Mouse (Mus musculus) liver, embryonic 13.5 days (tissue): Measurements from ENCODE around the gene Olfr354. TPM values are rescaled to one million over a fixed set of nuclear protein-coding genes. Genes with fewer than 3 reads are reported as not detected.

Experiments
- ATAC-seq: fragments of 200-750 bp; cut with Nextera tagmentation; 2 replicates; pipeline ENCODE4 v1.8.0; 2017; ENCODE audit warnings: low read depth, mild to moderate bottlenecking, moderate number of reproducible peaks, moderate library complexity
- DNase-seq: peaks from one replicate; pipeline ENCODE4 v3.0.0; 2022
- H3K27ac ChIP-seq: fragments of 300-500 bp; sonication (generic); 2 replicates; pipeline ENCODE4 v1.5.1; 2015; ENCODE audit warnings: moderate library complexity, mild to moderate bottlenecking, inconsistent platforms
- H3K27me3 ChIP-seq: fragments of 300-500 bp; sonication (generic); 2 replicates; pipeline ENCODE4 v1.6.1; 2015; ENCODE audit warnings: mild to moderate bottlenecking, inconsistent platforms
- H3K36me3 ChIP-seq: fragments of 300-500 bp; sonication (generic); 2 replicates; pipeline ENCODE4 v1.6.1; 2015; ENCODE audit warnings: mild to moderate bottlenecking, inconsistent platforms
- H3K4me1 ChIP-seq: fragments of 300-500 bp; sonication (generic); replicated peaks from 2 replicates; pipeline ENCODE4 v1.6.1; 2015; ENCODE audit warnings: inconsistent platforms
- H3K4me2 ChIP-seq: fragments of 300-500 bp; sonication (generic); 2 replicates; pipeline ENCODE4 v1.6.1; 2015; ENCODE audit warnings: inconsistent platforms, mild to moderate bottlenecking, moderate library complexity
- H3K4me3 ChIP-seq: fragments of 300-500 bp; sonication (generic); replicated peaks from 2 replicates; pipeline ENCODE4 v1.5.1; 2015; ENCODE audit warnings: mild to moderate bottlenecking, inconsistent platforms
- H3K9ac ChIP-seq: fragments of 300-500 bp; sonication (generic); 2 replicates; pipeline ENCODE4 v1.6.1; 2015; ENCODE audit warnings: mild to moderate bottlenecking, inconsistent platforms
- H3K9me3 ChIP-seq: fragments of 300-500 bp; sonication (generic); replicated peaks from 2 replicates; pipeline ENCODE4 v1.6.1; 2016; ENCODE audit warnings: inconsistent platforms
- WGBS: fragments of 180-500 bp; shearing (Covaris S2); methylation state at CpG from one replicate; pipeline ENCODE4 v1.1.7; 2015; ENCODE audit not compliant: insufficient replicate concordance; 5-methylcytosine and 5-hydroxymethylcytosine counted together
- polyA plus RNA-seq: library from polyadenylated mRNA; unstranded; fragments of >200 nt; fragmentation: Nextera tagmentation; extraction: Ambion mirVana; gene quantifications from 2 replicates; pipeline ENCODE4 v1.2.1, GENCODE M21; 2015

The Olfr354 gene
- polyA plus RNA-seq = not detected in 2 replicates

GRCm38 (mm10) chr2:36905380-36905779 lies at the start of gene Olfr354:
Olfr354 (plus strand) TSS chr2:36905680.
- ATAC-seq = no peak
- no peaks in the 10 kb centered on the region for H3K4me1 ChIP-seq

GRCm38 (mm10) chr2:36862560-36862959 lies 42.9 kb upstream of the Olfr354 start, which contains the start of gene Olfr351:
Olfr351 (minus strand) TSS chr2:36862660.
- DNase-seq (no peak), ATAC-seq (no peak)
- Histone ChIP-seq H3K27ac (no peak within 1 kb of the TSS), H3K27me3 (no peaks in the 10 kb centered on the region), H3K9me3 (no peaks in the 10 kb centered on the region), H3K9ac (no peak within 1 kb of the TSS), H3K4me3 (no peak within 1 kb of the TSS), H3K36me3 (no peaks in the 10 kb centered on the region), H3K4me1 (no peaks in the 10 kb centered on the region), H3K4me2 (no peak within 1 kb of the TSS)
- WGBS = 48% methylated on average over 1 of the region's 1 CpGs

More at GRCm38 (mm10) chr2:36905380-36905779, at the start of gene Olfr354:
- no peak for DNase-seq
- H3K27ac ChIP-seq = no peak within 1 kb of the TSS
- no peaks in the 10 kb centered on the region for H3K27me3 ChIP-seq
- no peak within 1 kb of the TSS for H3K4me3 ChIP-seq
- no peak within 1 kb of the TSS for H3K9ac ChIP-seq
- H3K4me2 ChIP-seq = no peak within 1 kb of the TSS
- H3K9me3 ChIP-seq = peaks cover 2% of the 10 kb centered on the region; the same call in 1 of the 2 replicates
- H3K36me3 ChIP-seq = no peaks in the 10 kb centered on the region

- Histone ChIP-seq H3K9ac (no peak within 1 kb of the TSS), H3K4me1 (no peaks in the 10 kb centered on the region), H3K36me3 (no peaks in the 10 kb centered on the region), H3K4me3 (no peak within 1 kb of the TSS), H3K27ac (no peak within 1 kb of the TSS), H3K9me3 (no peaks in the 10 kb centered on the region), H3K4me2 (no peak within 1 kb of the TSS), H3K27me3 (no peaks in the 10 kb centered on the region)
- no peak for DNase-seq
- no peak for ATAC-seq
- WGBS = 50% methylated on average over 1 of the region's 1 CpGs
Observed at GRCm38 (mm10) chr2:36868160-36868559, 37.3 kb upstream of the Olfr354 start, which contains the start of gene Olfr352. Olfr352 (plus strand) TSS chr2:36868460.

GRCm38 (mm10) chr2:36892836-36893235 lies 12.6 kb upstream of the Olfr354 start, which contains the start of gene Olfr353:
Olfr353 (minus strand) TSS chr2:36892936.
- DNase-seq (no peak), ATAC-seq (no peak)
- Histone ChIP-seq H3K9me3 (no peaks in the 10 kb centered on the region), H3K9ac (no peak within 1 kb of the TSS), H3K4me1 (no peaks in the 10 kb centered on the region), H3K36me3 (no peaks in the 10 kb centered on the region), H3K27me3 (no peaks in the 10 kb centered on the region), H3K4me2 (no peak within 1 kb of the TSS), H3K27ac (no peak within 1 kb of the TSS), H3K4me3 (no peak within 1 kb of the TSS)

- no peak overlapping the region for H3K4me3 ChIP-seq
- H3K9ac ChIP-seq = no peak overlapping the region
- no peak overlapping the region for H3K4me2 ChIP-seq
- no peaks in the 10 kb centered on the region for H3K27me3 ChIP-seq
- no peak overlapping the region for H3K27ac ChIP-seq
- no peaks in the 10 kb centered on the region for H3K36me3 ChIP-seq
- DNase-seq = no peak
- no peak for ATAC-seq
- no peaks in the 10 kb centered on the region; the same call in 1 of the 2 replicates for H3K9me3 ChIP-seq
- no peaks in the 10 kb centered on the region for H3K4me1 ChIP-seq
Observed at GRCm38 (mm10) chr2:36897114-36897513, 8.4 kb upstream of the Olfr354 start.

- H3K9me3 ChIP-seq = no peaks in the 10 kb centered on the region
- no peak within 1 kb of the TSS for H3K4me3 ChIP-seq
- H3K4me1 ChIP-seq = no peaks in the 10 kb centered on the region
- H3K4me2 ChIP-seq = no peak within 1 kb of the TSS
- no peaks in the 10 kb centered on the region for H3K27me3 ChIP-seq
- no peaks in the 10 kb centered on the region for H3K36me3 ChIP-seq
- no peak within 1 kb of the TSS for H3K27ac ChIP-seq
- H3K9ac ChIP-seq = no peak within 1 kb of the TSS
- DNase-seq (no peak), ATAC-seq (no peak)
Observed at GRCm38 (mm10) chr2:36928797-36929196, 23.3 kb downstream of the Olfr354 start, which contains the start of gene Olfr355. Olfr355 (minus strand) TSS chr2:36928897.

GRCm38 (mm10) chr2:36936821-36937220 lies 31.3 kb downstream of the Olfr354 start, which contains the start of gene Olfr356:
Olfr356 (plus strand) TSS chr2:36937121.
- H3K36me3 ChIP-seq = no peaks in the 10 kb centered on the region
- no peaks in the 10 kb centered on the region for H3K27me3 ChIP-seq
- H3K4me3 ChIP-seq = no peak within 1 kb of the TSS
- H3K9me3 ChIP-seq = 0 out of 2 replicates have a peak, but pooled peaks cover 3% of the 10 kb centered on the region
- H3K4me1 ChIP-seq = no peaks in the 10 kb centered on the region
- no peak within 1 kb of the TSS for H3K27ac ChIP-seq
- DNase-seq (no peak), ATAC-seq (no peak)
- WGBS = 58% methylated on average over 2 of the region's 2 CpGs
- no peak within 1 kb of the TSS for H3K4me2 ChIP-seq
- no peak within 1 kb of the TSS for H3K9ac ChIP-seq

Other genes with a start within 250 kb of the Olfr354 start
- gene Olfr346, start 219.9 kb upstream of the Olfr354 start, polyA plus RNA-seq = not detected in 2 replicates
- gene Olfr347, start 173.8 kb upstream of the Olfr354 start, polyA plus RNA-seq = not detected in 2 replicates
- gene Olfr348, start 121.4 kb upstream of the Olfr354 start, polyA plus RNA-seq = not detected in 2 replicates
- not detected in 2 replicates for gene Olfr50, start 115.1 kb upstream of the Olfr354 start, polyA plus RNA-seq
- not detected in 2 replicates for gene Olfr3, start 88.6 kb upstream of the Olfr354 start, polyA plus RNA-seq
- not detected in 2 replicates for gene Olfr350, start 59.4 kb upstream of the Olfr354 start, polyA plus RNA-seq
- gene Olfr351, start 43.0 kb upstream of the Olfr354 start, polyA plus RNA-seq = not detected in 2 replicates
- gene Olfr352, start 37.2 kb upstream of the Olfr354 start, polyA plus RNA-seq = not detected in 2 replicates
- not detected in 2 replicates for gene Olfr353, start 12.7 kb upstream of the Olfr354 start, polyA plus RNA-seq
- gene Olfr355, start 23.2 kb downstream of the Olfr354 start, polyA plus RNA-seq = not detected in 2 replicates
- gene Olfr356, start 31.4 kb downstream of the Olfr354 start, polyA plus RNA-seq = not detected in 2 replicates
- gene Olfr357, start 88.1 kb downstream of the Olfr354 start, polyA plus RNA-seq = not detected in 2 replicates
- not detected in 2 replicates for gene Olfr358, start 103.7 kb downstream of the Olfr354 start, polyA plus RNA-seq
- not detected in 2 replicates for gene Olfr360, start 160.1 kb downstream of the Olfr354 start, polyA plus RNA-seq
- gene Olfr361, start 183.6 kb downstream of the Olfr354 start, polyA plus RNA-seq = not detected in 2 replicates
- not detected in 2 replicates for gene Olfr362, start 212.2 kb downstream of the Olfr354 start, polyA plus RNA-seq
- not detected in 2 replicates for gene Olfr364-ps1, start 233.6 kb downstream of the Olfr354 start, polyA plus RNA-seq